In the genomic region with DNA sequence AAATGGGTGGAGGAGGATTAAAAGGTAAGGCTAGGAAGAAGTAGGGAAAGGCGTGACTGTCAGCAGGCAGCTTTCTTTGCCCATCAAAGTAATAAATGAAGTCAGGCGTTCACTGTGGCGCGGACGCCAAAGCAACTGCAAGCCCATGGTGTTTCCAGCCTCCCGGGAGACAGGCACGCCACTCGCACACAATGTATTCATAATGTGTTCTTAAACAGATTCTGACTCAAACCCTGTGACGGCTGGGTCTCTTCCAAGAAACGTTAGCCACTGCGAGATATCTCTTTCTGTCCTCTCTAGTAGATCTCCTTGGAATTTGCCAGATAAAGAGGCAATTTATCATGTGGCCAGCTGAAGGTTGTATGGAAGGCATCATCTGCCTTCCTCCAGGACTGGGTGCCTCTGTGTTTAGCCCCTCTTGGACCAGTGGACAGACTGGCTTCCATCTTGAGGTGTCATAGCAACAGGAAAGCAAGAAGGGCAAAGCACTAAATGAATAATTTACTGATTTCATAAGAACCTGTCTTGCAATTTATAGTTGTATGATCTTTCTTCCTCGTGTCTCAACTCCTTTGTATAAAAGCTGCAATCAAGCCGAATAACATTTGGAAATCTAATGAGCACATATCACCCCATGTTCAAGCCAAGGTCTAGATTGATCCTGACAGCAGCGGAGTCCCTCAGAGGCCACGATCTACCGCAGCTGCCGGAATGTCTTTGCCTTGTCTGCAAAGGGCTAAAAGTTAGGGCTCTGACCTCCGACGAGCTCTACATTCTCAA, we compare ENCODE assay signal across 11 mouse cellular contexts.
A peak's percentile ranks its signal among the peaks of the same experiment; 100 is the strongest.
DNase-seq lines count a peak whose midpoint lies in the region; ATAC-seq and TF ChIP-seq lines count a peak whose summit lies in the region.
"Had no signal": no experiment of that assay in that cellular context is flagged by ENCODE, and none has a peak within 500 bp of the region (broad histone marks: within the 10 kb centered on the region; RNA-seq: fewer than 3 reads in every experiment).

No protein-coding gene starts in this region.

- H3K4me2 ChIP-seq in midbrain, embryonic 16.5 days (ENCODE audit: low read length) = no peak overlapping the region
- H3K4me2 ChIP-seq in hindbrain, embryonic 12.5 days (replicated peaks) = no peak overlapping the region
- H3K4me2 ChIP-seq: embryonic facial prominence, embryonic 13.5 days had no signal

- H3K27ac ChIP-seq in midbrain, embryonic 10.5 days (replicated peaks) = peak overlapping the region; percentile 69; the same call in 1 of the 2 replicates
- no peak overlapping the region for H3K27ac ChIP-seq in midbrain, embryonic 16.5 days (ENCODE audit: low read length)
- H3K27ac ChIP-seq in hindbrain, embryonic 12.5 days = peak overlapping the region; percentile 81
- no peak overlapping the region for H3K27ac ChIP-seq in gastrocnemius, adult 2 months
- H3K27ac ChIP-seq: embryonic facial prominence, embryonic 13.5 days had no signal

- H3K9me3 ChIP-seq in midbrain, embryonic 10.5 days (replicated peaks) = no peaks in the 10 kb centered on the region
- no peaks in the 10 kb centered on the region for H3K9me3 ChIP-seq in midbrain, embryonic 16.5 days (replicated peaks; ENCODE audit: control insufficient read depth, low read length, poor library complexity, severe bottlenecking)
- H3K9me3 ChIP-seq in hindbrain, embryonic 12.5 days (replicated peaks) = no peaks in the 10 kb centered on the region
- H3K9me3 ChIP-seq: embryonic facial prominence, embryonic 13.5 days had no signal

- H3K27me3 ChIP-seq in midbrain, embryonic 10.5 days (ENCODE audit: low read depth, poor library complexity, severe bottlenecking) = no peaks in the 10 kb centered on the region
- H3K27me3 ChIP-seq in midbrain, embryonic 16.5 days (ENCODE audit: control insufficient read depth, insufficient read depth, low read depth, low read length) = no peaks in the 10 kb centered on the region
- H3K27me3 ChIP-seq in hindbrain, embryonic 12.5 days = no peaks in the 10 kb centered on the region
- H3K27me3 ChIP-seq: embryonic facial prominence, embryonic 13.5 days had no signal

- peaks cover 80% of the 10 kb centered on the region for H3K4me1 ChIP-seq in midbrain, embryonic 10.5 days
- peaks cover 61% of the 10 kb centered on the region for H3K4me1 ChIP-seq in midbrain, embryonic 16.5 days (ENCODE audit: control insufficient read depth, insufficient read depth, low read length)
- H3K4me1 ChIP-seq in hindbrain, embryonic 12.5 days = peaks cover 76% of the 10 kb centered on the region

- H3K9ac ChIP-seq in midbrain, embryonic 16.5 days (ENCODE audit: low read depth, low read length) = no peak overlapping the region
- no peak overlapping the region for H3K9ac ChIP-seq in hindbrain, embryonic 12.5 days
- H3K9ac ChIP-seq: embryonic facial prominence, embryonic 13.5 days had no signal

- ATAC-seq in frontal cortex, adult (ENCODE audit: low TSS enrichment) = 0 out of 2 replicates have a peak, but pooled peaks have one; percentile 22
- ATAC-seq in midbrain, embryonic 16.5 days = no peak
- peak; percentile 18; the same call in 1 of the 2 replicates for ATAC-seq in hindbrain, embryonic 12.5 days (ENCODE audit: low FRiP score)

- 83% methylated on average over 19 of the region's 19 CpGs for WGBS in midbrain, embryonic 10.5 days
- 28% methylated on average over 19 of the region's 19 CpGs for WGBS in midbrain, embryonic 16.5 days
- WGBS in hindbrain, embryonic 12.5 days = 40% methylated on average over 19 of the region's 19 CpGs

- H3K4me3 ChIP-seq in midbrain, embryonic 10.5 days = no peak overlapping the region
- no peak overlapping the region for H3K4me3 ChIP-seq in midbrain, embryonic 16.5 days (ENCODE audit: low read depth, low read length)
- H3K4me3 ChIP-seq in hindbrain, embryonic 12.5 days = no peak overlapping the region
- H3K4me3 ChIP-seq in gastrocnemius, adult 2 months = no peak overlapping the region
- H3K4me3 ChIP-seq: embryonic facial prominence, embryonic 13.5 days had no signal

- no peak for DNase-seq in frontal cortex, postnatal 25 days (ENCODE audit: low spot score in 2 of 2)
- DNase-seq in midbrain, embryonic 10.5 days (ENCODE audit: low spot score) = no peak
- peak; percentile 79 for DNase-seq in retina, postnatal 1 day
- DNase-seq in gastrocnemius, adult 2 months = no peak
- no peak for DNase-seq in embryo, embryonic 9.5 days (ENCODE audit: extremely low spot score)
- DNase-seq: gastrocnemius, postnatal 25 days; kidney, adult 8-10 months had no signal

- TF ChIP-seq CTCF in gastrocnemius, adult 2 months (IDR thresholded peaks at IDR 0.05) = no peak

- peaks cover 45% of the 10 kb centered on the region for H3K36me3 ChIP-seq in midbrain, embryonic 10.5 days
- no peaks in the 10 kb centered on the region for H3K36me3 ChIP-seq in midbrain, embryonic 16.5 days (ENCODE audit: control insufficient read depth, insufficient read depth, low read length)
- no peaks in the 10 kb centered on the region for H3K36me3 ChIP-seq in hindbrain, embryonic 12.5 days

- intact Hi-C loops in gastrocnemius, adult 2 months (cut with DNase I) = no loop called here

Comparison
In these comparisons a context has a peak if more than half of its experiments do, and no peak if none do; other contexts are left out.
1. H3K27ac ChIP-seq: peak in midbrain, embryonic 10.5 days (single experiment) and hindbrain, embryonic 12.5 days (single experiment); none in midbrain, embryonic 16.5 days (single experiment) and gastrocnemius, adult 2 months (single experiment).